8 mouse cellular contexts compared by ENCODE assay signal in the genomic region with DNA sequence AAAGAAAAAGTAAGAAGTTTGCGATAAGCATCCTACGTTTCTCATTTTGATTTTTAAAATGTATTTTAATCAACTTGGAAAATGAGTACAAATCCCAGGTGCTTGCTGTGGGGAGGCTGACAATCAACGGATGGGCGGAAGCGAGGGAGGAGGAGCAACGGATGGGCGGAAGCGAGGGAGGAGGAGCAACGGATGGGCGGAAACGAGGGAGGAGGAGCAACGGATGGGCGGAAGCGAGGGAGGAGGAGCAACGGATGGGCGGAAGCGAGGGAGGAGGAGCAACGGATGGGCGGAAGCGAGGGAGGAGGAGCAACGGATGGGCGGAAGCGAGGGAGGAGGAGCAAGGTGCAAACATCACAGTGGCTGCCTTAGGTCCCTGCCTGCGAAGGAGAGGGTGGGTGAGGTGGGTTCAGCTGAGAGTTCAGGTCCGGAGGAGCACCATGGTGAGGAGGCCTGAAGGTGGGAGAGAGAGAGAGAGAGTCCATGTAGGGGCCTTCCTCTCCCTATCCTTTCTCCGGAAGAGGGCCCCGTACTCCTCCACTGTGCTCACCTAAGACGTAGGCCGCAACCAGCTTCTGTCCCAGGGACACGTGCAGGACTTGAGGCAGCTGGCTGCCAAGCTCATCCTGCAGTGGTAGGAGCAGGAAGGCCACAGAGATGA. TPM values are rescaled to one million over a fixed set of nuclear protein-coding genes. Genes with fewer than 3 reads are reported as not detected.
DNase-seq lines count a peak whose midpoint lies in the region; ATAC-seq and TF ChIP-seq lines count a peak whose summit lies in the region.

No protein-coding gene starts in this region.

- DNase-seq in forebrain, postnatal 0 days: no peak
- DNase-seq in hindbrain, embryonic 14.5 days (ENCODE audit: low spot score): no peak
- peak; percentile 36 for DNase-seq in lung, postnatal 25 days (ENCODE audit: low spot score)
- peak; percentile 50 to 71 for DNase-seq in thymus, postnatal 36 days
- no peak for DNase-seq in urinary bladder, postnatal 14 days (ENCODE audit: low spot score)
- no peak for DNase-seq in frontal cortex, postnatal 10 days (ENCODE audit: low spot score in 2 of 2)

- TF ChIP-seq CTCF in forebrain, postnatal 0 days (IDR thresholded peaks at IDR 0.05; ENCODE audit: low read depth): no peak
- no peak for TF ChIP-seq CTCF in ES-Bruce4 (IDR thresholded peaks at IDR 0.05; ENCODE audit: low read depth, low read length)

- TF ChIP-seq EP300 in ES-Bruce4 (IDR thresholded peaks at IDR 0.05; ENCODE audit: insufficient read depth, low read depth, low read length): no peak

- peaks cover 20% of the 10 kb centered on the region for H3K4me1 ChIP-seq in forebrain, embryonic 12.5 days
- peaks cover 15% of the 10 kb centered on the region for H3K4me1 ChIP-seq in forebrain, postnatal 0 days (ENCODE audit: insufficient read depth)
- H3K4me1 ChIP-seq in ES-Bruce4 (ENCODE audit: control insufficient read depth, insufficient read depth, low read length): peaks cover 5% of the 10 kb centered on the region
- H3K4me1 ChIP-seq in hindbrain, embryonic 14.5 days (replicated peaks; ENCODE audit: control insufficient read depth, insufficient read depth, low read length): peaks cover 12% of the 10 kb centered on the region

- no peaks in the 10 kb centered on the region; the same call in 1 of the 2 replicates for H3K27me3 ChIP-seq in forebrain, embryonic 12.5 days
- no peaks in the 10 kb centered on the region for H3K27me3 ChIP-seq in forebrain, postnatal 0 days (ENCODE audit: insufficient read depth, low read length)
- H3K27me3 ChIP-seq in ES-Bruce4 (ENCODE audit: control insufficient read depth, insufficient read depth, low read length, poor library complexity, severe bottlenecking): no peaks in the 10 kb centered on the region
- no peaks in the 10 kb centered on the region for H3K27me3 ChIP-seq in hindbrain, embryonic 14.5 days (ENCODE audit: control insufficient read depth, insufficient read depth, low read length)

- H3K36me3 ChIP-seq in forebrain, embryonic 12.5 days (replicated peaks): no peaks in the 10 kb centered on the region
- H3K36me3 ChIP-seq in forebrain, postnatal 0 days (ENCODE audit: insufficient read depth): no peaks in the 10 kb centered on the region
- no peaks in the 10 kb centered on the region for H3K36me3 ChIP-seq in ES-Bruce4 (ENCODE audit: control insufficient read depth, insufficient read depth, low read length, poor library complexity, severe bottlenecking)
- H3K36me3 ChIP-seq in hindbrain, embryonic 14.5 days (replicated peaks; ENCODE audit: control insufficient read depth, insufficient read depth): peaks cover 12% of the 10 kb centered on the region; the same call in 1 of the 2 replicates

- no peak overlapping the region for H3K9ac ChIP-seq in forebrain, embryonic 12.5 days
- no peak overlapping the region for H3K9ac ChIP-seq in forebrain, postnatal 0 days
- peak overlapping the region; percentile 88 for H3K9ac ChIP-seq in ES-Bruce4 (ENCODE audit: low read depth, poor library complexity, severe bottlenecking)
- no peak overlapping the region for H3K9ac ChIP-seq in hindbrain, embryonic 14.5 days

- no peaks in the 10 kb centered on the region for H3K9me3 ChIP-seq in forebrain, embryonic 12.5 days
- no peaks in the 10 kb centered on the region for H3K9me3 ChIP-seq in forebrain, postnatal 0 days (ENCODE audit: low read length)
- no peaks in the 10 kb centered on the region for H3K9me3 ChIP-seq in ES-Bruce4 (replicated peaks; ENCODE audit: control insufficient read depth, insufficient read depth, low read length, poor library complexity, severe bottlenecking)
- no peaks in the 10 kb centered on the region for H3K9me3 ChIP-seq in hindbrain, embryonic 14.5 days (ENCODE audit: control insufficient read depth, low read length)

- ATAC-seq in forebrain, embryonic 12.5 days (ENCODE audit: low FRiP score): no peak
- ATAC-seq in forebrain, postnatal 0 days: no peak
- no peak for ATAC-seq in hindbrain, embryonic 14.5 days (ENCODE audit: low FRiP score)

- H3K4me2 ChIP-seq in forebrain, embryonic 12.5 days: peak overlapping the region; percentile 31
- no peak overlapping the region for H3K4me2 ChIP-seq in forebrain, postnatal 0 days (ENCODE audit: low read depth)
- H3K4me2 ChIP-seq in hindbrain, embryonic 14.5 days (replicated peaks): peak overlapping the region; percentile 38

- H3K4me3 ChIP-seq in forebrain, embryonic 12.5 days (replicated peaks): 0 out of 2 replicates have a peak overlapping the region, but pooled peaks have one; percentile 15
- H3K4me3 ChIP-seq in forebrain, postnatal 0 days (ENCODE audit: low read depth, low read length): no peak overlapping the region
- peak overlapping the region; percentile 98 for H3K4me3 ChIP-seq in ES-Bruce4 (ENCODE audit: low read depth, low read length)
- no peak overlapping the region; the same call in 1 of the 2 replicates for H3K4me3 ChIP-seq in hindbrain, embryonic 14.5 days (replicated peaks; ENCODE audit: low read length)

- 24% methylated on average over 27 of the region's 30 CpGs for WGBS in forebrain, embryonic 12.5 days
- 36% methylated on average over 28 of the region's 30 CpGs for WGBS in forebrain, postnatal 0 days
- 38% methylated on average over 25 of the region's 30 CpGs for WGBS in hindbrain, embryonic 14.5 days

- H3K27ac ChIP-seq in forebrain, embryonic 12.5 days: peak overlapping the region; percentile 51; the same call in 1 of the 2 replicates
- H3K27ac ChIP-seq in forebrain, postnatal 0 days (ENCODE audit: low read depth, low read length): no peak overlapping the region
- H3K27ac ChIP-seq in ES-Bruce4 (ENCODE audit: insufficient read depth, low read length): peak overlapping the region; percentile 53
- no peak overlapping the region for H3K27ac ChIP-seq in hindbrain, embryonic 14.5 days

- peak; percentile 90 for TF ChIP-seq POLR2A in ES-Bruce4 (IDR thresholded peaks at IDR 0.05; ENCODE audit: insufficient read depth, low read length)

RNA-seq across cellular contexts. Expression of a gene that starts 4.1 kb away (rescaled TPM):
- 25.7 and 29.0 TPM in 2 replicates for polyA plus RNA-seq in forebrain, embryonic 12.5 days (2016; fragmentation: Nextera tagmentation; extraction: Ambion mirVana)
- 4.9 and 5.8 TPM in 2 replicates for total RNA-seq in forebrain, postnatal 0 days (2014; rRNA removed)
- 61.5 and 67.9 TPM in 2 replicates for polyA plus RNA-seq in forebrain, postnatal 0 days (2015; fragmentation: Nextera tagmentation; extraction: Ambion mirVana)
- polyA plus RNA-seq in ES-Bruce4 (2011; ENCODE audit: insufficient read depth, insufficient read length, low read depth, missing spikeins): 20.3 and 22.4 TPM in 2 replicates
- polyA plus RNA-seq in hindbrain, embryonic 14.5 days (2014; fragmentation: Nextera tagmentation; extraction: Ambion mirVana): 81.7 and 85.4 TPM in 2 replicates

RNA-seq across cellular contexts. Expression of a gene that starts 16.9 kb away (rescaled TPM):
- 30.6 and 39.7 TPM in 2 replicates for polyA plus RNA-seq in forebrain, embryonic 12.5 days (2016; fragmentation: Nextera tagmentation; extraction: Ambion mirVana)
- total RNA-seq in forebrain, postnatal 0 days (2014; rRNA removed): 13.1 and 22.5 TPM in 2 replicates
- polyA plus RNA-seq in forebrain, postnatal 0 days (2015; fragmentation: Nextera tagmentation; extraction: Ambion mirVana): 18.1 and 20.3 TPM in 2 replicates
- polyA plus RNA-seq in ES-Bruce4 (2011; ENCODE audit: insufficient read depth, insufficient read length, low read depth, missing spikeins): 49.2 and 60.6 TPM in 2 replicates
- polyA plus RNA-seq in hindbrain, embryonic 14.5 days (2014; fragmentation: Nextera tagmentation; extraction: Ambion mirVana): 23.9 and 28.5 TPM in 2 replicates

RNA-seq across cellular contexts. Expression of a gene that starts 27.1 kb away (rescaled TPM):
- polyA plus RNA-seq in forebrain, embryonic 12.5 days (2016; fragmentation: Nextera tagmentation; extraction: Ambion mirVana): 1.1 and 1.7 TPM in 2 replicates
- total RNA-seq in forebrain, postnatal 0 days (2014; rRNA removed): 12.6 and 16.3 TPM in 2 replicates
- polyA plus RNA-seq in forebrain, postnatal 0 days (2015; fragmentation: Nextera tagmentation; extraction: Ambion mirVana): 9.4 and 11.7 TPM in 2 replicates
- 2.3 and 5.4 TPM in 2 replicates for polyA plus RNA-seq in ES-Bruce4 (2011; ENCODE audit: insufficient read depth, insufficient read length, low read depth, missing spikeins)
- polyA plus RNA-seq in hindbrain, embryonic 14.5 days (2014; fragmentation: Nextera tagmentation; extraction: Ambion mirVana): 5.3 and 5.6 TPM in 2 replicates

RNA-seq across cellular contexts. Expression of a gene that starts 32.1 kb away (rescaled TPM):
- 0.26 and 0.45 TPM in 2 replicates for polyA plus RNA-seq in forebrain, embryonic 12.5 days (2016; fragmentation: Nextera tagmentation; extraction: Ambion mirVana)
- 0.23 and 0.24 TPM in 2 replicates for total RNA-seq in forebrain, postnatal 0 days (2014; rRNA removed)
- polyA plus RNA-seq in forebrain, postnatal 0 days (2015; fragmentation: Nextera tagmentation; extraction: Ambion mirVana): 0.09 and 0.10 TPM in 2 replicates
- polyA plus RNA-seq in ES-Bruce4 (2011; ENCODE audit: insufficient read depth, insufficient read length, low read depth, missing spikeins): 0.48 and 0.94 TPM in 2 replicates
- polyA plus RNA-seq in hindbrain, embryonic 14.5 days (2014; fragmentation: Nextera tagmentation; extraction: Ambion mirVana): 0.12 TPM in 1 of 2 replicates, not detected in the other

RNA-seq across cellular contexts. Expression of a gene that starts 32.2 kb away (rescaled TPM):
- 29.8 and 35.1 TPM in 2 replicates for polyA plus RNA-seq in forebrain, embryonic 12.5 days (2016; fragmentation: Nextera tagmentation; extraction: Ambion mirVana)
- 3.3 and 5.6 TPM in 2 replicates for total RNA-seq in forebrain, postnatal 0 days (2014; rRNA removed)
- 11.3 and 12.8 TPM in 2 replicates for polyA plus RNA-seq in forebrain, postnatal 0 days (2015; fragmentation: Nextera tagmentation; extraction: Ambion mirVana)
- 25.1 and 28.6 TPM in 2 replicates for polyA plus RNA-seq in ES-Bruce4 (2011; ENCODE audit: insufficient read depth, insufficient read length, low read depth, missing spikeins)
- 19.0 and 23.4 TPM in 2 replicates for polyA plus RNA-seq in hindbrain, embryonic 14.5 days (2014; fragmentation: Nextera tagmentation; extraction: Ambion mirVana)

Comparison
In these comparisons a context has a peak if more than half of its experiments do, and no peak if none do; other contexts are left out.
1. H3K27ac ChIP-seq: peak in forebrain, embryonic 12.5 days (single experiment) and ES-Bruce4 (single experiment); none in forebrain, postnatal 0 days (single experiment) and hindbrain, embryonic 14.5 days (single experiment).
2. H3K4me3 ChIP-seq: peak in forebrain, embryonic 12.5 days (single experiment) and ES-Bruce4 (single experiment); none in forebrain, postnatal 0 days (single experiment) and hindbrain, embryonic 14.5 days (single experiment).
3. DNase-seq: peak in lung, postnatal 25 days (single experiment) and thymus, postnatal 36 days (2 of 2); none in forebrain, postnatal 0 days (single experiment), hindbrain, embryonic 14.5 days (single experiment), urinary bladder, postnatal 14 days (single experiment) and frontal cortex, postnatal 10 days (0 of 2).